Mouse (Mus musculus): ENCODE measurements around the gene Gm37240.
"Not testable (repeated sequence)": the region's sequence is repeated elsewhere in the genome, so short reads cannot be mapped to it uniquely, and the experiment has no call there.

The Gm37240 gene

DNA sequence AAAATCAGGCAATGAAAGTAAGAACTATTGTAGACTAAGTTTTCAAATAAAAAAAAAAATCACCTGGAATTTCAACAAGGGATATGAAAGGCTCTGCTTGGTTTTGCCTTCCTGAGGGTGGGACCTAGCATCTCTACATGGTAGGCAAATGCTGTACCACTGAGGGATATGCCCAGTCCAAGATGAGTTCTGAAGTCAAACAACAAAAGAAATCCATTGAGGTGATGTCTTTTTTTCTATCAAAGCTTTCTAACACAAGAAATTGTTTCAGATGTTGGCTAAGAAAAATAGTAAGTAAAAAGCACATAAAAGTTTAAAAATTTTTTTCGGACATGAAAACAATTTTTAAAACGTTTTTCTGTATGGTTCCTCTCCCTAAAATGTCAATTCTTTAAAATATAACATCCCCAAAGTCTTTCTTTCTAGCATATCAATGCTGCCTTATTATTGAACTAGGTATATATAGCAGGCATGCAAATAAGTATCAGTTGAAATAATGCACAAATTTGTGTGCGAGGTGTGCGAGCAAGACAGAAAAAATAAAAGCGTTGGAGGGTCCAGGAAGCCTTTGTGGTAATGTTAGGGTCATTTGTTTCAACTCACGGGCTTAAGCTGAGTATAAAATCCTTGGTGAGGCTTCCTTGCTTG is 314.0 kb downstream of the Gm37240 start:
- in situ Hi-C loops (cut with MboI): no loop called here

DNA sequence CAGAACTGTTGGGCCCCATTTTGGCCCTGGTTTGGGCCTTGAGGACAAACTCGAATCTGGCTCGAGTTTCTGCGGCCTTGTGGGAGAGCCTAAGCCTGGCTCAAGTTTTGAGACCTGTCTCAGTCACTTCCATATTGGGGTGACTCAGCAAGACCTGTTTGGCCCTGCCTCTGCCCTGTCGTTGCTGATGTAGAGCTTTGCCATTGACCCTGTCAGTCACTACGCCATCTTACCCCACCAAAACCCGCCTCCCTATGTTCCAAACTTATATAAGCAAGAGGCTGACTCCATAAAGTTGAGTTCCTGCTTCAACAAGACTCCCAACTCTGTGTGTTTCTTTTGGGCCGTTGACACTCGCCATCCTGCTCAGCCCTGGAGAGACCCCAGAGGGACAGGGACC is 314.8 kb downstream of the Gm37240 start:
- in situ Hi-C loops (cut with MboI): not testable (repeated sequence)

DNA sequence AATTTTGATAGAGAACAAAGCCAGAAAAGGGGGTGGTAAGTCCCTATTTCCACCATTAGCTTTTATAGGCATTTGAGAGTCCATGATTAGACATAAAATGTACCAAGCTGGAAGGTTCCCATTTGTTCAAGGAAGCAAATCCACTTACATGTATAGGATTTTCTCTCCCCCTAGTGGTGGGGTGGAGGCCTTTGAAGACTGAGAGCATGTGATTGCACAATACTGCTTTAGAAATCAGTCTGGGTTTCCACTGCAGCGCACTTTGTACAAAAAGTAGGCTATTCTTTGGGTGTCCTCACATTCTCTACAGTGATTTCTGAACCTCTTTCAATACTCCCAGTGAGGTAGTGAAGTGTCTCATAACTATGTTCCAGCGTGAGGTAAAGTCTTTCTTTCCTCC is 316.0 kb downstream of the Gm37240 start:
- in situ Hi-C loops (cut with MboI): no loop called here

DNA sequence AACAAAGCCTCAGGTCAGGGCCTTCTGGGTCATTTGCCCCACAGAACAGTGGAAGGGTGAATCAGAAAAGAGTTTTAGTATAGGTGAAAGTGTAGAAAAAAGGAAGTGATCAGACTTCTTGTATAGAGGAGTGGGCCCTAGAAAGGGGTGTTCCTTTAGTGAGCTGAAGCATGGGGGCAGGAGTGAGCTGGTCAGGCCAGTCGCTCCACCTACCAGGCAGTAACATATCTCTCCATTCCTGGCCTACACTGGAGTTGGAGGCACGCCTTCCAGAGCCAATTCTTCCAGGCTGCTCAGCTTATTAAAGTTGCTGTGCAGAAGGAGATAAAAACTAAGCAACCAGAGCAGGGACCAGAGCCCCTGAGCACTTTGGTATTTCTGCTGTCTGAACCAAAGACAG is 322.7 kb downstream of the Gm37240 start:
- in situ Hi-C loops (cut with MboI): no loop called here

DNA sequence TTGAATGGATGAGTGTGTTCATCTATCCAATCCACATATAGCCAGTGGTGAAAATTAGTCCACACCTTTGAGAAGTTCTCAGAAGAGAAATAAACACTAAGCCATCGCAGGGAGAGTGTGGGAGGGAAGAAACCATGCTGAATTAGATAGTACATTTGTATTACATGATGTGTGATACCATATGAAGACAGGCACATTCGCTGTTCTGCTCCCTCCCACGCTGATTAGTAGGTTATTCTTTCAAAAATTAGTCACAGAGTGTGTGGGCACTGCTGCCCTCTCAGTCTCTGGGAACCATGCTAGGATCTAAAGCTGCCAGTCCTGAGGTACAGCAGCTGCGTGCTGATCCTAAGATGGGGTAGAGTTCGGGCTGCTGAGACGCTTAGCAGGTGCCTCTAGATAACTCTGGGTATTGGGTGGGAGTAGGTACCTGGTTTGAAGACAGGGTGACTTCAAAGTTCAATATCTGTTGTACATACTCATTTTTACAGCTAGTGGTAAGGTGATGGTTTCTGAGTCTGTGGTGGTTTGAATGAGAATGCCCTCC is 333.5 kb downstream of the Gm37240 start:
- in situ Hi-C loops (cut with MboI): no loop called here

DNA sequence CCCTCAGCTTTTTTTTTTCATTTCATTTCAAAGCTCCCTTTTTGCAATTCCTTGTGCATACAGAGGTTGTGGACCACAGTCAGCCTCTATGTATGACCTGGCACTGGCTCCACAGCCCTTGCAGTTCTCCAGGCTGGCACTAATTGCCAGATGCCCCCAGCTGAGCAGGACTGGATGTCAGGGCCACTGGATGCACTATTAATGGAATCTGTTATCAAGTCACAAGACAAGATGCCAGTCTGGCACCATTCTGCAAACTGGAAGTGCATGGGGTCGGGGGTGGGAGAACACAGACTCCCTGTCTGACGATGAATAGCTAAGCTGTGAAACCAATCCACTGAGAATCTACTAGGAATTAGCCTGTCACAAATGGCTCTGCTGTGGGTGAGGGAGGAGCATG is 336.0 kb downstream of the Gm37240 start:
- in situ Hi-C loops (cut with MboI): no loop called here

DNA sequence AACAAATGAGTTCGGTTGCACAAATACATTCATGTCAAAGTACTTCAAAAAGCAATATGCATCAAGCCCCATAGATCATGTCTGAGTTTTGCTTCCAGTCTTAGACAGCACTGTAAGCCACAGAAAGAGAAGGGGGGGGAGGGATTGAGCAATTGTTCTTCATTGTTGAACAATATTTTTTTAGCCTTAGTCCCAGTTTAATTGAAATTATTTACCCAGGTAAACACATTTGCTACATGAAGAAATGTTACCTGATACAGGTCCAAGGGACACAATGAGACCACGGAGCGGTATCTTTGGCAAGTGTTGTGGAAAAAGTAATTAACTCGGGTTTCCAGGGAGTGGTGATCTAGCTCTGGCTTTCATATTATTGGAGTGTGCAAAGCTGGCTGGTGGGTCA is 337.0 kb downstream of the Gm37240 start:
- in situ Hi-C loops (cut with MboI): no loop called here

DNA sequence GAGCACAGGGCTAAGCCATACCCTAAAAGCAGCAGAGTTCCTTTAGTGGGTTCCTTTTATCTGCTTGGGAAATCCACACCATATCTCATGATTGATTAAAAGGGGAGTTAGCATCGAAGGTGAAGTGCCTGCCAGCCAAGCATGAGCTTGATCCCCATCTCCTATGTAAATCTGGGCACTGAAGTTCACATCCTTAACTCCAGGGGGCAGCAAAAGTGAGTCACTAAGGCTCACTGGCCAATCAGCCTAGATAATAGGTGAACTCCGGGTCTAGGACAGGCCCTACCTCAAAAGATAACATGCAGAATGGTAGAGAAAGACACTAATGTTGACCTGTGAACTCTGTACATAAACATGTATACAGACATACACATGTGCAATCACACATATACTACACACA is 343.7 kb downstream of the Gm37240 start:
- in situ Hi-C loops (cut with MboI): no loop called here

DNA sequence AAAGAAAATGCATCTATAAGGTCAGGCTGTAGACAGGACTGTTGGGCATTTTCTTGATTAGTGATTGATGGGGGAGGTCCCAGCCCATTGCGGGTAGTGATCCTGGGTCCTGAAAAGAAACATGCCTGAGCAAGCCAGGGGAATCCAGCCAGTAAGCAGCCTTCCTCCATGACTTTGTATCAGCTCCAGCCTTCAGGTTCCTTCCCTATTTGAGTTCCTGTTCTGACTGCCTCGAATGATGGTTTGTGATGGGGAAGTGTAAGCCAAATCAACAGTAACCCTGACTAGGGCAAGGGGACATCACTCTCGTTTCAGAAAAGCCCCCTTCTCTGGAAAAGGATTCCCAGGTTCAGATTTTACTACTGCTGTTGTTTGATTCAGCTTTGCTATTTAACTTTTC is 344.6 kb downstream of the Gm37240 start:
- in situ Hi-C loops (cut with MboI): no loop called here

DNA sequence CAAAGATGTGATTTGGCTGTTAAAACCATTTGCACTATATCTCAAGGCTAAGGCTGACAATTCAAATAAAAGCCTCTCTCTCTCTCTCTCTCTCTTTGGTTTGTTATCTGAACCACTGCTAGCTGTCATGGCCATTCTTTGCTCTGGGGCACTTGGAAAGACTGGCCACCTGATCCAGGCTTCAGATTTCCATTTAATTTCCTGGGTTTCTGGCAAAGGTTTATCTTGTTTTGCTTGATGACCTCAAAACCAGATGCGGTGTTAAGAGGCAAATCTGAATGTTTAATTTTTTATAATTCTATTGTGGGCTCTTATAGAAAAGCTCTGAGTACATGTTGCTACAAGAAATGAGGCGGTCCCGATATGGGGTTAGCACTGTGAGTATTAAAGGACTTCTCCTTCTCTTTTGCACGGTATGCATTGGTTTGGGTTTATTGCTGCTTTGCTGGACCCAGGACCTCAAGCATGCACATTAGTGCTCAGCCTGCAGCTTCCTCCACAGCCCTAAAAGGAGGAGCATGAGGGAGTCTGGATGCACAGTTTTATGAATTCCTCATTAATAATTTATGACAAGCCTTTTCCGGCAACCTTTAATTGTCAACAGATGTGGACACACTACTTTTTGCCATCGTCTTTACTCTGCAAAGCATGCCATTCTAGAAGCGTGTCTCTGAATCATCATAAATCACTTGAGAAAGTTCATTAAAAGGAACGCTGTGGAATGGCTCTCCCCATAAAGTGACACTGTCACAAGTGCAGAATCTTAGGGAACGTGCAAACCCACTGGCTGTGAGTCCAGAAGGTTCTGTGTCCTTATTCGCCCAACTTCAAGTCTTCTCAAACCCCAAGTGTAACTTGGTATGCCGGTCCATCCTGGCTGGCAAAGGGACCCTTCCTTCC is 351.4 kb downstream of the Gm37240 start:
- in situ Hi-C loops (cut with MboI): no loop called here

DNA sequence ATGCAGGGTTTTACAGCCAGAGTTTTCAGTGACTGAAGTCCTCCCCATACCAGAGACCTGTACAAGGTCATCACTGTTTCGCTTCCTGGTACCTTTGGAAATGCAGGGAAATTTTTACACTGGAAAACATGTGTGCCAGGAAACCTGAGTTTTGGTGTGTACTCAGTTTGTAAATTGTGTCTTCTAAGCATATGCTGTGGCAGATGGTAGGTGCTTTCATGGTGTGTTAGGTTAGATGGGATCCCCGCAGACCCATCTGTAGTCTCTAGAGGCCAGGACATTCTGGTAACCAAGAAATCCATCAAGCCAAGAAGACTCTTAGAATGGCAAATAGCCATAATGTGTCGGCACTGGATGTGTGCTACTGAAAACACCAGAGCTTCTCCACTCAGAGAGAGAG is 352.3 kb downstream of the Gm37240 start:
- in situ Hi-C loops (cut with MboI): no loop called here

DNA sequence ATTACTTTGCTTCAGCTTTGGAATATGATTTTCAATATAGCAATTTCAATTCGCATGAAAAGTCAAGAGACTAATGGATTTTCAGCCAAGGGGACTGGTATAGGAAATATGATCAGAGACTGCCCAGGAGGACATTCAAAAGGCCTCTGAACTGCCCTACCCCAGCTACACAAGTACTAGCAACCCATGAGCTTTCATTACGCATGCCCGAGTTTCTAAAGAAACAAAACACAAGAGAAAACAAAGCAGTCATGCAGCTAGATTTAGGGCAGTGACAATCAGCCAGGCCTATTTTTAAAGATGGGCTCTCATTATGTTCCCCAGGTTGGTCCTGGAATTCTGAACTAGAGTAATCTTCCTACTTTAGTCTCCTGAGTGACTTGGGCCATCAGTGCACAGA is 354.9 kb downstream of the Gm37240 start:
- in situ Hi-C loops (cut with MboI): no loop called here

DNA sequence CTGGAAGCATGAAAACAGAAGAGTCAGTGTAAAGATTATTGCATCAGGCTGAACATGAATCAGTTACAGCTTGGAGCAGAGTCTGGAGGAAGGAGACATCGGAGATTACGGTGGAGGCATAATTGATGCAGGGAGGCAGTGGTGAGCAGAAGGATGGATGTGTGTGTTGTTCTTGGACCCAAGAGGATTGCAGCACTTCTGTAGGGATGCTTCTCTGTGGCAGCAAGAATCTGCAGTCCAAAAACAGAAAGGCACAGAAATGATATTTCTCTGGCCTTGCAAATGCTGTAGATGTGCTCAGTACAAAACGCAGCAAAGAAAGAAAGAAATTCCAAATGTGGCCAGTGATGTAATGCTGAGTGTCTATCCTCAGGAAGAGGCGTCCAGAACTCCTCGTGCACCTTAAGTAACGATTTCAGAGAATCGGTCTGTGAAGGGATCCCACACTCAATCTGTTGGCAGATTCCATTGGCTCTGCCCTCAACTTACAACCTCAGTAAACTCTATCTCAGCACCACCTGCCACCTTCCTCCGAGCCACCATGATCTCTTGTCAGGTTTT is 356.6 kb downstream of the Gm37240 start:
- in situ Hi-C loops (cut with MboI): no loop called here

DNA sequence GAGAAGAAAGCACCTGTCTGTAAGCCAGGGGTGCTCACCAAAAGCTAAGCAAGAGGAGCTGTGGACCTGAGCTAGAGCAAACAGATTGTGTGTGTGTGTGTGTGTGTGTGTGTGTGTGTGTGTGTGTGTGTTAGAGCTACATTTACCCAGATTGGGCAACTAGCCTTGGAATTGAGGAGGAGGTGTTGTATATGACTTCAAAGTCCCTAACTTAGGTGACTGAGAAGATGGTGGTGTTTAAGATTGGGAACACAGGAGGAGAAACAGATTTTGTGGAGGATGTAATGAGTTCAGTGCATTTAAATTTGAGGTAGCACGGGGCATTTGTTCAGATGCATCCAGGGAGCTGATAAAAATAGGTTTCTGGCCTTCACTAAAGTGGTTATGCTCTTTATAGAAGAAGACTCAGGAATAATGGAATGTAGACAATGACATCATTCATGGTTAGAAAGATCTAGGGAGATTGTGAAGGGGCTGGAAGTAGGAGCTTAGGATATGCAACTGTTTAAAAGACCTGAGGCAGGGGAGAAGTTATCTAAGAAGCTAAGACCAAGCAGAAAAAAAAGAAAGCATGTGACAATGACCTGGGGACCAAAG is 365.9 kb downstream of the Gm37240 start:
- in situ Hi-C loops (cut with MboI): no loop called here

DNA sequence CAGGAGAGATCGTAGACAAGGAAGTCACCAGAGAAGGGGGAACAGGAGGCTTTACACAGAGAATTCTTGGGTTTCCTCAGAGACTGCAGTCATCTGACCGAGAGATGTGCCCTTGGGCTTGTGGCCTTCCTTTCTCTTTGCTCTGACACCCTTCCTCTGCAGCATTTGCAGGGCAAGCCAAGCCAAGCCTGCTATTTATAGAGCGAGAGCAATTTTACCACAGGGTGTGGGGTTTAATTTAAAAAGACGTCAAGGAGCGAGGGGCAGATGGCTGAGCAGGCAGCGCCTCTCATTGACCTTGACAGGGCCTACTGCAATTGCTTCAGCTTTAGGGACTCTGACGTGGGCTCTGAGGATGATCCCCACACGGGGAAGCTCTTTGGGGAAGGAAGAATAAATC is 368.6 kb downstream of the Gm37240 start:
- in situ Hi-C loops (cut with MboI): no loop called here

DNA sequence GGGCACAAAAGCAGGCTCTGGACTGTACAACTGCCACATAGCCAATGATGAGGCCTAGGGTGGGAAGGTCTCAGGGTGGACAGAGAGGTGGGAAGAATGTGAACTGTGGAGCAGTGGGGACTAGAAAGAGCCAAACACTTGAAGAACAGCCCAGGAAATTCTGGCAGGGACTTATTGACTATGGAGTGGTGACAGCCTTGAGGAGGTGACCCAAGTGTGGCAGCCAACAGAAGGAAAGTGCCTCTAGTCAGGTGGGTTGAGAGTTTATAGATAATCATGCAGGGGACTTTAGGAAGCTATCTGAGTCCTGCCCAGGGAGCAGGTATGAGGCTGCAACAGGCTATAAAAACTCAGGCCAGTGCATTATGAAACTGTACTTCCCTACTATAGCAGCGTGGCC is 369.2 kb downstream of the Gm37240 start:
- in situ Hi-C loops (cut with MboI): no loop called here

DNA sequence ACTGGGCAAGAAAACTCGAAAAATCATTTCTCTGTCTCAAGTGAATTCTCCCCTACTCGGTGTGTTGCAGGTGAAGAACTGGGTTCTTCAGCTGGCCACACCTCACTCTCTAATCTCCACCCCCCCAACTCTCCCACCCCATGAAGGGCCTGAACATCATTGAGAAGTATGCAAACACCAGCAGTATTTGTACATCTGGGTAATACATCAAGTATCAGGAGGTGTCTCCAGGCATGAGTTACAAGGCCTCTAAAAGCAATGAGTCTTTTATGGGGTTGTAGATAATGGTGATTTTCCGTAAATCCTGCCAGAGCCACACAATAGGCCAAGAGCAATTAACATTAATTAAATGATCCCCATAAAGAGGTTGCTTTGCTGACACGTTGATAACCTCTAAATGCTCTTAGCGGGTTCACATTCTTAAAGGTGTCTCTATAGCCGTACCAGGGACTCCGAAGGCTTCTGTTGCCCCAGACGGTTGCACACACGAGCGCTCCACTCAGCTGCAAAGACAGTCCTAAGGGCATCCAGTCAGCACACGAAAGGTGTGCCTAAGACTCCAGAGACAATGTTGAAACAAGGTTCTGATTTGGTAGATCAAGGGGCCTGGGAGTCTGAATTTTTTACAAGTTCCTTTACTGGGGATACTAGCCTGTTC is 370.4 kb downstream of the Gm37240 start:
- in situ Hi-C loops (cut with MboI): no loop called here

DNA sequence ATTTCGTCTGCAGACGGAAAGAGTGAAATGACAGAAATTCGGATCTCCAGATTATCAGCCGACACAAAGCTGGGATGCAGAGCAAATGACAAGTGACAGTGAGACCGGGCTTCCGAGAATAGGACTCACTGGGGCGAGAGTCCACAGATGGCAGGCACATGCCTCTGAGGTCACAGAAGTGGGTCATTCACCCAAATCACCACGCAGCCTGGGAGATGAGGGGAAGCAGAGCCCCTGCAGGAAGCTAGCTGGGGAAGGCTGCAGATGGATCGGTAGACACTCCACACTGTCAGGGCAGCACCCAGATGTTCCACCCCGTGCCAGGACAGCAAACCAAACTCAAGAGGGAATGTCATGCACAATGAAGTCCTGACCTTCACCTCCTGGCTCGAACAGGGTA is 372.6 kb downstream of the Gm37240 start:
- in situ Hi-C loops (cut with MboI): no loop called here

DNA sequence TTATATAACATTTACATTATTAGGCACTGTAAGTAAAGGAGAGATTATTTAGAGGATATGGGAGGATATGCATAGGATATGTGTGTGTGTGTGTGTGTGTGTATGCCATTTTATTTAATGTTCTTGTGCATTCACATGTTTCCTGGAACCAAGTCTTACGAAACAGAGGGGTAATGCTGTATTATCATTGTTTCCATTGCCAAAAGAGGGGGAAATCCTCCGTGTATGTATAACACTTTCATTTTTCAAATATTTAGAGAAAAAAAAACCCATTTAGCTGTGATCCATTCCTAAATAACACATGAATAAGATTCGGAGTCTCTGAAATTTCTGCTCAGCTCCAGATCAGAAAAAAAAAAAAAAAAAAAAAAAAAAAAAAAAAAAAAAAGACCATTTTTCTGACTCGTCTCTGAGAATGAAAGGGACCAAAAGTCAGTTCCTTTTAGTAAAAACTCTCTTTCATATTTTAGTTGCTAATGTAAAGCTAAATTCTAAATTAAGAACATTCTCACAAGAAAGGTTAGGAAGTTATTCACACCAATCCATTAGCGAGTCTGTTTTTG is 378.5 kb downstream of the Gm37240 start:
- in situ Hi-C loops (cut with MboI): no loop called here

DNA sequence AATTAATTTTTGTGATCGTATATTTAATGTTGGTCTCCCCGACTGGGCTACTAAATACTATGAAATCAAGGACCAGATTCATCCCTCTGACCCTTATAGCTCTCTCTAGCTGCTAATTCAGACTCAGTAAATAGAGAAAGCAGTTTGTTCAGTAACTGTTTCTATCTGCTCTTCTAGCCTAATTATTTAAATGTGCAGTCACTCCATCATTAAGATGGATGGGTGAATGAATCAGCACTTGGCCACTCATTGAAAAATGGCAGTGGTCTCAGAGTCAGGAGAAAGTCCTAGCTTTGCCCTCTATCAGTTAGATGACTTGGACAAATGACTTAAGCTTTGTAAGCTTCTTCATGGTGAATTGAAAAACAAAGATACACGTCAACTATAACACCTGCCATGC is 387.2 kb downstream of the Gm37240 start:
- in situ Hi-C loops (cut with MboI): no loop called here

DNA sequence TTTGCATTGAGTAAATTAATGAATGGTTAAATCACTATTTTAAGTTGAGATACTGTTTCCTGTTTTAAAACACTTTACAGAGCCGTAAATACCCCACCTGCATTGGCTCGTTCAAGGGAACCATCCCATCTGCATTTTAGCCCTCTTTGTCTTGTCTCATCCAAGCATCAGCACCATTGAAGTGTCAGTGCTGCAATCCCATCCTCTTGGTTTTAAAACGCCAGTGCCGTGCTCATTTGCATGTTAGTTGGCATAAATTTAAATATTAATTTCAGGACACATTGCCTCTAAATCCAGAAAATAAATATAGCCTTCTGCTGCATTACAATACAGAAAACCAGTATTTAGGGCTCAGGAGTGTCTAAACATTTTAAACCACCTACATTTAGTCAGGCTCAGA is 391.2 kb downstream of the Gm37240 start:
- in situ Hi-C loops (cut with MboI): no loop called here

DNA sequence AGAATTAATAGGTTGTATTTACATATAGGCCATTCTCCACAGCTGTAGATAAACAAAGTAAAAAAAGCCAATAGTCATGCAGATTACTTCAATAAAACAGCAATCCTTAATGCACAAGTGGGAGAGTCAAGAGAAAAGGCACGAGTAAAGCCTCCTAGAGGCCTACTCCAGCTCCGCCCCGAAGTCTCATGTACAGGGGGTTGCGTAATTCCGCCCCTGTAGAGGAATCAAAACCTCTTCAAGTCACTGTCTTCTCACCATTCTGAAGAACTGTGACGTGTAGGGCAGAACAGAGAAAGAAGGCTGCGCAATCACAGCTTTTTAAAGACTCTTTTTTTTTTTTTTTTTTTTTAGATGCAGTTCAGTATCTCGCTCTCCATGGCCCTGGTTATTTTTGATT is 393.5 kb downstream of the Gm37240 start:
- in situ Hi-C loops (cut with MboI): no loop called here

Measured in mature B cell (primary cell).